23 mouse cellular contexts compared by ENCODE assay signal in the genomic region with DNA sequence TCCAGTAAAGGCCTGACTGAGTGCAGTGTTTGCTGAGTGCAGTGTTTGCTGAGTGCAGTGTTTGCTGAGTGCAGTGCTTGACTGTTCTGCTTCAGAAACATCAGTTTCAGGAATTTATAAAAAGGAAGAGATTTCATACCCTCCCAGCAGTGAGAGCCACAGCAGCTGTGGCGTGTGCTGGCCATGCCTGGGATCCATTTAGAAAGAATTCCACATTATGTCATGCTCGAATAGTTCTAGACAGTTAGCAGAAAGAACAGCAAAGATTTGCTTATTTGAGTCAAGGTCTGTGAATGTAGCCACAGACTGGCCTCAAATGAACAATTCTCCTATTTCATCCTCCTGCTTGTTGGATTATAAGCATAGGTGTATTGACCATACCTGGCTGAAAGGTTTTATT.
DNase-seq lines count a peak whose midpoint lies in the region; ATAC-seq and TF ChIP-seq lines count a peak whose summit lies in the region.
"Had no signal": no experiment of that assay in that cellular context is flagged by ENCODE, and none has a peak within 500 bp of the region (broad histone marks: within the 10 kb centered on the region; RNA-seq: fewer than 3 reads in every experiment).

No protein-coding gene starts in this region.

- no peaks in the 10 kb centered on the region for H3K36me3 ChIP-seq in hindbrain, postnatal 0 days (ENCODE audit: insufficient read depth, low read length)
- no peaks in the 10 kb centered on the region for H3K36me3 ChIP-seq in hindbrain, embryonic 10.5 days
- no peaks in the 10 kb centered on the region for H3K36me3 ChIP-seq in midbrain, embryonic 11.5 days (ENCODE audit: control insufficient read depth, insufficient read depth, low read length)
- H3K36me3 ChIP-seq in midbrain, postnatal 0 days (ENCODE audit: insufficient read depth, low read length) = no peaks in the 10 kb centered on the region
- no peaks in the 10 kb centered on the region for H3K36me3 ChIP-seq in embryonic facial prominence, embryonic 15.5 days
- H3K36me3 ChIP-seq: heart, embryonic 15.5 days; hindbrain, embryonic 15.5 days; intestine, embryonic 15.5 days; limb, embryonic 12.5 days; liver, embryonic 13.5 days; midbrain, embryonic 12.5 days had no signal

- ATAC-seq in hindbrain, postnatal 0 days = peak; percentile 21; the same call in 1 of the 2 replicates
- no peak for ATAC-seq in midbrain, embryonic 11.5 days (ENCODE audit: low FRiP score)
- ATAC-seq in midbrain, postnatal 0 days (ENCODE audit: low FRiP score) = no peak
- ATAC-seq in embryonic facial prominence, embryonic 15.5 days (ENCODE audit: insufficient number of reproducible peaks, low FRiP score, low TSS enrichment, low read depth) = no peak
- ATAC-seq: intestine, embryonic 15.5 days had no signal

- H3K9me3 ChIP-seq in hindbrain, postnatal 0 days (ENCODE audit: low read length) = no peaks in the 10 kb centered on the region
- no peaks in the 10 kb centered on the region for H3K9me3 ChIP-seq in hindbrain, embryonic 10.5 days
- no peaks in the 10 kb centered on the region for H3K9me3 ChIP-seq in midbrain, embryonic 11.5 days (ENCODE audit: control insufficient read depth, low read length)
- no peaks in the 10 kb centered on the region for H3K9me3 ChIP-seq in midbrain, postnatal 0 days (ENCODE audit: low read length)
- H3K9me3 ChIP-seq in embryonic facial prominence, embryonic 15.5 days (replicated peaks) = no peaks in the 10 kb centered on the region
- H3K9me3 ChIP-seq: heart, embryonic 15.5 days; hindbrain, embryonic 15.5 days; intestine, embryonic 15.5 days; limb, embryonic 12.5 days; liver, embryonic 13.5 days; midbrain, embryonic 12.5 days had no signal

- no peak overlapping the region for H3K9ac ChIP-seq in hindbrain, postnatal 0 days (replicated peaks; ENCODE audit: low read length)
- no peak overlapping the region for H3K9ac ChIP-seq in midbrain, embryonic 11.5 days (ENCODE audit: low read length)
- H3K9ac ChIP-seq in midbrain, postnatal 0 days (replicated peaks; ENCODE audit: low read length, poor library complexity, severe bottlenecking) = no peak overlapping the region
- H3K9ac ChIP-seq in embryonic facial prominence, embryonic 15.5 days = no peak overlapping the region
- H3K9ac ChIP-seq: heart, embryonic 15.5 days; hindbrain, embryonic 15.5 days; intestine, embryonic 15.5 days; limb, embryonic 12.5 days; liver, embryonic 13.5 days; midbrain, embryonic 12.5 days had no signal

- no peaks in the 10 kb centered on the region for H3K4me1 ChIP-seq in hindbrain, postnatal 0 days (ENCODE audit: insufficient read depth, low read length)
- peaks cover 3% of the 10 kb centered on the region; the same call in 1 of the 2 replicates for H3K4me1 ChIP-seq in hindbrain, embryonic 10.5 days (replicated peaks)
- no peaks in the 10 kb centered on the region for H3K4me1 ChIP-seq in midbrain, embryonic 11.5 days (ENCODE audit: control insufficient read depth, insufficient read depth, low read length)
- H3K4me1 ChIP-seq in midbrain, postnatal 0 days (ENCODE audit: insufficient read depth, low read length) = no peaks in the 10 kb centered on the region
- 0 out of 2 replicates have a peak, but pooled peaks cover 3% of the 10 kb centered on the region for H3K4me1 ChIP-seq in embryonic facial prominence, embryonic 15.5 days
- H3K4me1 ChIP-seq: intestine, embryonic 15.5 days had no signal

- no peak overlapping the region for H3K27ac ChIP-seq in hindbrain, postnatal 0 days
- H3K27ac ChIP-seq in hindbrain, embryonic 10.5 days = no peak overlapping the region
- no peak overlapping the region for H3K27ac ChIP-seq in midbrain, embryonic 11.5 days (ENCODE audit: low read depth, low read length)
- no peak overlapping the region for H3K27ac ChIP-seq in midbrain, postnatal 0 days (ENCODE audit: low read depth, low read length)
- peak overlapping the region; percentile 39; the same call in 1 of the 2 replicates for H3K27ac ChIP-seq in embryonic facial prominence, embryonic 15.5 days (replicated peaks)
- H3K27ac ChIP-seq: gastrocnemius, adult 2 months; heart, embryonic 15.5 days; hindbrain, embryonic 15.5 days; intestine, embryonic 15.5 days; limb, embryonic 12.5 days; liver, embryonic 13.5 days; midbrain, embryonic 12.5 days had no signal

- TF ChIP-seq CTCF in hindbrain, postnatal 0 days (IDR thresholded peaks at IDR 0.05; ENCODE audit: low read depth) = no peak
- TF ChIP-seq CTCF in midbrain, postnatal 0 days (IDR thresholded peaks at IDR 0.05) = no peak

- no peaks in the 10 kb centered on the region for H3K27me3 ChIP-seq in hindbrain, postnatal 0 days (ENCODE audit: insufficient read depth, low read length)
- no peaks in the 10 kb centered on the region for H3K27me3 ChIP-seq in hindbrain, embryonic 10.5 days (ENCODE audit: insufficient read depth, poor library complexity, severe bottlenecking)
- no peaks in the 10 kb centered on the region for H3K27me3 ChIP-seq in midbrain, embryonic 11.5 days (ENCODE audit: control insufficient read depth, insufficient read depth, low read length)
- H3K27me3 ChIP-seq in midbrain, postnatal 0 days (ENCODE audit: insufficient read depth, low read length) = no peaks in the 10 kb centered on the region
- no peaks in the 10 kb centered on the region for H3K27me3 ChIP-seq in embryonic facial prominence, embryonic 15.5 days
- H3K27me3 ChIP-seq: heart, embryonic 15.5 days; hindbrain, embryonic 15.5 days; intestine, embryonic 15.5 days; limb, embryonic 12.5 days; liver, embryonic 13.5 days; midbrain, embryonic 12.5 days had no signal

- 39% methylated on average over 2 of the region's 2 CpGs for whole genome bisulfite sequencing in hindbrain, postnatal 0 days
- 74% methylated on average over 2 of the region's 2 CpGs for WGBS in hindbrain, embryonic 10.5 days
- 66% methylated on average over 2 of the region's 2 CpGs for WGBS in midbrain, embryonic 11.5 days
- WGBS in midbrain, postnatal 0 days = 65% methylated on average over 2 of the region's 2 CpGs
- 13% methylated on average over 2 of the region's 2 CpGs for WGBS in embryonic facial prominence, embryonic 15.5 days

- no peak overlapping the region for H3K4me3 ChIP-seq in hindbrain, postnatal 0 days (ENCODE audit: low read length)
- no peak overlapping the region for H3K4me3 ChIP-seq in hindbrain, embryonic 10.5 days
- H3K4me3 ChIP-seq in midbrain, embryonic 11.5 days (ENCODE audit: low read depth, low read length) = no peak overlapping the region
- H3K4me3 ChIP-seq in midbrain, postnatal 0 days (ENCODE audit: low read depth, low read length) = no peak overlapping the region
- no peak overlapping the region for H3K4me3 ChIP-seq in embryonic facial prominence, embryonic 15.5 days (replicated peaks)
- H3K4me3 ChIP-seq: erythroblast, embryonic 14.5 days; gastrocnemius, adult 2 months; heart, embryonic 15.5 days; hindbrain, embryonic 15.5 days; intestine, embryonic 15.5 days; limb, embryonic 12.5 days; liver, embryonic 13.5 days; midbrain, embryonic 12.5 days had no signal

- no peak overlapping the region for H3K4me2 ChIP-seq in hindbrain, postnatal 0 days (ENCODE audit: low read depth, low read length)
- H3K4me2 ChIP-seq in midbrain, embryonic 11.5 days = no peak overlapping the region
- H3K4me2 ChIP-seq in midbrain, postnatal 0 days (ENCODE audit: low read depth, low read length, poor library complexity, severe bottlenecking) = no peak overlapping the region
- H3K4me2 ChIP-seq in embryonic facial prominence, embryonic 15.5 days (replicated peaks) = no peak overlapping the region
- H3K4me2 ChIP-seq: heart, embryonic 15.5 days; hindbrain, embryonic 15.5 days; intestine, embryonic 15.5 days; limb, embryonic 12.5 days; liver, embryonic 13.5 days; midbrain, embryonic 12.5 days had no signal

- no peak for DNase-seq in hindbrain, postnatal 0 days (ENCODE audit: low spot score)
- no peak for DNase-seq in hindbrain, embryonic 10.5 days (ENCODE audit: low spot score)
- peak; percentile 72 for DNase-seq in midbrain, embryonic 11.5 days (ENCODE audit: low spot score, missing footprints)
- DNase-seq in midbrain, postnatal 0 days (ENCODE audit: low spot score) = no peak
- no peak for DNase-seq in liver
- no peak for DNase-seq in thymus, postnatal 4 days
- DNase-seq: adrenal gland, postnatal 14 days; cerebellum, adult 2 months; cerebellum, postnatal 25 days; gastrocnemius, adult 2 months; heart, postnatal 4 days; kidney, postnatal 25 days; layer of hippocampus, postnatal 36 days; liver, embryonic 13.5 days; lung, adult 2 months; lung, postnatal 14 days had no signal
